Mouse (Mus musculus) kidney, embryonic 14.5 days (tissue): Measurements from ENCODE around the gene Orai1. TPM values are rescaled to one million over a fixed set of nuclear protein-coding genes. Genes with fewer than 3 reads are reported as not detected.
A peak's percentile ranks its signal among the peaks of the same experiment; 100 is the strongest.

Source experiments
- ATAC-seq: fragments of 200-750 bp; cut with Nextera tagmentation; 2 replicates; pipeline ENCODE4 v1.8.0; 2017; ENCODE audit warnings: moderate number of reproducible peaks, mild to moderate bottlenecking, moderate TSS enrichment, moderate library complexity; ENCODE audit not compliant: low FRiP score, low TSS enrichment
- H3K27ac ChIP-seq: fragments of 300-500 bp; sonication (generic); 2 replicates; pipeline ENCODE4 v1.5.1; 2014; ENCODE audit warnings: low read depth, mild to moderate bottlenecking, low read length, moderate library complexity, mixed read lengths
- H3K27me3 ChIP-seq: fragments of 300-500 bp; sonication (generic); 2 replicates; pipeline ENCODE4 v1.6.1; 2014; ENCODE audit warnings: mild to moderate bottlenecking, low read length; ENCODE audit not compliant: control insufficient read depth, insufficient read depth
- H3K36me3 ChIP-seq: fragments of 300-500 bp; sonication (generic); 2 replicates; pipeline ENCODE4 v1.6.1; 2014; ENCODE audit warnings: low read length, mixed read lengths; ENCODE audit not compliant: control insufficient read depth, insufficient read depth
- H3K4me1 ChIP-seq: fragments of 300-500 bp; sonication (generic); 2 replicates; pipeline ENCODE4 v1.6.1; 2014; ENCODE audit warnings: low read length, mixed read lengths; ENCODE audit not compliant: control insufficient read depth, insufficient read depth
- H3K4me2 ChIP-seq: fragments of 300-500 bp; sonication (generic); replicated peaks from 2 replicates; pipeline ENCODE4 v1.6.1; 2014; ENCODE audit warnings: low read depth, mild to moderate bottlenecking, low read length
- H3K4me3 ChIP-seq: fragments of 300-500 bp; sonication (generic); 2 replicates; pipeline ENCODE4 v1.5.1; 2014; ENCODE audit warnings: mild to moderate bottlenecking, low read length
- H3K9ac ChIP-seq: fragments of 300-500 bp; sonication (generic); 2 replicates; pipeline ENCODE4 v1.6.1; 2014; ENCODE audit warnings: low read depth, mild to moderate bottlenecking, low read length, moderate library complexity
- H3K9me3 ChIP-seq: fragments of 300-500 bp; sonication (generic); 2 replicates; pipeline ENCODE4 v1.6.1; 2016; ENCODE audit warnings: low read length; ENCODE audit not compliant: control insufficient read depth
- WGBS: fragments of 180-500 bp; shearing (Covaris S2); extraction: QIAGEN DNeasy Blood & Tissue Kit; methylation state at CpG from one replicate; pipeline ENCODE4 v1.1.7; 2014; 5-methylcytosine and 5-hydroxymethylcytosine counted together
- polyA plus RNA-seq: library from polyadenylated mRNA; unstranded; fragments of >200 nt; fragmentation: Nextera tagmentation; extraction: Ambion mirVana; gene quantifications from 2 replicates; pipeline ENCODE4 v1.2.1, GENCODE M21; 2014

The Orai1 gene
- polyA plus RNA-seq, 1 experiment from 2014 or later = 21.5 TPM

DNA sequence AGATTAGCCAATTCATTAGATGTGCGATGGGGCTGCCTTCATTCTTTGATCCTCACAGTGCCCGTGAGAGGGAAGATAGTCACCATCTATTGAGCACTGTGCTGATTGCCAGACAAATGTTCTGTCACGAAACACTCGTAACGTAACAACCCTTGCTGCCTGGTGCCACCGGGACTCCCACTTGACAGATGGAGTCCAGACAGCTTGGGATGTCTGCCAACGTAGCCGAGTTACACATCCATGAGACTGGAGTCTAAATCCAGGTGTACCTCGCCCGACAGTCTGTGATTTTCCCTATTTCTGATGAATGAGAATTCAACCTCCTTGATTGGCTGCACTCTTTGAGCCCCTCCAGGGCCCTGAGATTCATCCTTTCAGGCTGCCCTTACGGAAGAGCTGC, 5.0 kb upstream of the Orai1 start:
- Histone ChIP-seq H3K9me3 (no peaks in the 10 kb centered on the region), H3K4me1 (peaks cover 3% of the 10 kb centered on the region; the same call in 1 of the 2 replicates), H3K27ac (no peak overlapping the region), H3K36me3 (no peaks in the 10 kb centered on the region), H3K27me3 (no peaks in the 10 kb centered on the region), H3K4me3 (no peak overlapping the region), H3K9ac (no peak overlapping the region), H3K4me2 (no peak overlapping the region)
- no peak for ATAC-seq
- WGBS = 59% methylated on average over 11 of the region's 11 CpGs

DNA sequence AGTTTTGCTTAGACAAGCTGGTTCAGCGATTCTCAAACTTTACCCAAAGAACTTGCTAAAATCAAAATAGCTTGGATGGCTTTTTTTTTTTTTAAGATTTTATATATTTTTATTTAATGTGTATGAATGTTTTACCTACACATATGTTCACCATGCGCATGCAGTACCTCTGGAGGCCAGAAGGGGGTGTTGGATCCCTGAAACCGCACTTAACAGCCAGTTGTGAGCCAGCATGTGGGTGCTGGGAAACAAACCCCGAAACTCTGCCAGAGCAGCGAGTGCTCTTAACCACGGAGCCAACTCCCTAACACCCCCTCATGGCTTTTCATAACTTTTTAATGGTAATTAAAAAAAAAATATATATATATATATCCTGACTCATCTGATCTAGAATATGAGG, 4.1 kb upstream of the Orai1 start:
- no peak overlapping the region for H3K4me3 ChIP-seq
- WGBS = 94% methylated on average over 6 of the region's 6 CpGs
- no peaks in the 10 kb centered on the region for H3K9me3 ChIP-seq
- H3K27ac ChIP-seq = no peak overlapping the region
- no peak overlapping the region for H3K4me2 ChIP-seq
- ATAC-seq = no peak
- H3K4me1 ChIP-seq = peaks cover 7% of the 10 kb centered on the region
- H3K36me3 ChIP-seq = no peaks in the 10 kb centered on the region
- no peak overlapping the region for H3K9ac ChIP-seq
- no peaks in the 10 kb centered on the region for H3K27me3 ChIP-seq

DNA sequence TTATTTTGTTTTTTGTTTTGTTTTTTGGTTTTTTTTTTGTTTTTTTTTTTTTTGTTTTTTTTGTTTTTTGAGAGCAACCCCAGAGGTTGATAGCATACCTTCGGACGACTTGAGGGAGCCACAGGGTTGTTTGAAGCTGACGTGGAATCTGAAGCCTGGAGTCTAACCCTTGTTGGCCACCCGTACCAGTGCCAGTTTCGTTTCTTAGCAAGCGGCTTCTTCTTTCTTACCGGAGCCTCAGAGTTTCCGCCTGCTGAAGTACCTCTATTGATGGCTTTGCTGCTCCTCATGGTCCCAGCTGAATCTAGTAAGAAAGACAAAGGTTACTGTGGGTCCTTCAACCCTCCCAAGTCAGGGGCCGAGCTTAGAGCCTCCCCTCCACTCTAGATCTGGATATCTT, 3.2 kb upstream of the Orai1 start:
- Histone ChIP-seq H3K4me3 (no peak overlapping the region), H3K4me2 (no peak overlapping the region), H3K9me3 (no peaks in the 10 kb centered on the region), H3K36me3 (no peaks in the 10 kb centered on the region), H3K4me1 (peaks cover 16% of the 10 kb centered on the region), H3K27me3 (no peaks in the 10 kb centered on the region), H3K27ac (no peak overlapping the region), H3K9ac (no peak overlapping the region)
- ATAC-seq = no peak
- WGBS = 94% methylated on average over 9 of the region's 9 CpGs

DNA sequence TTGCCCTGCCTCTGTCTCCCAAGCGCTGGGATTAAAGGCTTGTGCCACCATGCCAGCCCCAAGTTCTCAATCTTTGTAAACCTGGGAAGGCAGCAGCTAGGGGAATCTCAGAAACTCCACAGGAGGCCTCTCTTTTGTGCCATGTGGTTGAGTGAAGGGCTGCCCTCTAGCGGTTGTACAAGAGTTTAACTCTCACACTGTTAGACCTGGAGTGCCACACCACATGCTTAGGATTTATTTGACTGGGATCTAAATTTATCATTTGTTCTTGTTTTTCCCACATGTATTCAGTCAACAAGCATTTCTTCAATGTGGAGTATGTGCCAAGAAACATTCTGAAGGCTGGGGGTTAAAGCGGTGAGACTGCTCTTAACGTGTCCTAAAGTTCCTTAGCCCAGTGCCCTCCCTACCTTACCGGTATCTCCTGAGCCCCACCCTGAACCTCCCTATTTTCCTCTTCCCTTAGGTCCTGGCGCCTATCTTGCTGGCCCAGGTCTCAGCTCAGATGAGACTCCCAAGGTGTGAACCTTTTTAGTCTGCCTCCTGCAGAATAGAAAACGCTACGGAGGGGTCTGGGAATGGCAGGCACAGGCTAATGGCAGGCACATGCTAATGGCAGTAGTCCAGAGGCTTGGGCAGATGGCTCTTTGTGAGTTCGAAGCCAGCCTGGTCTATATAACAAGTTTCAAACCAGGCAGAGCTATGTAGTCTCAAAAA, 1.1 kb upstream of the Orai1 start:
- H3K27me3 ChIP-seq = no peaks in the 10 kb centered on the region
- no peaks in the 10 kb centered on the region for H3K9me3 ChIP-seq
- no peaks in the 10 kb centered on the region for H3K36me3 ChIP-seq
- 51% methylated on average over 9 of the region's 9 CpGs for WGBS
- peaks cover 26% of the 10 kb centered on the region for H3K4me1 ChIP-seq
- no peak overlapping the region for H3K9ac ChIP-seq
- no peak overlapping the region for H3K27ac ChIP-seq
- no peak overlapping the region for H3K4me3 ChIP-seq
- ATAC-seq = no peak
- no peak overlapping the region for H3K4me2 ChIP-seq

DNA sequence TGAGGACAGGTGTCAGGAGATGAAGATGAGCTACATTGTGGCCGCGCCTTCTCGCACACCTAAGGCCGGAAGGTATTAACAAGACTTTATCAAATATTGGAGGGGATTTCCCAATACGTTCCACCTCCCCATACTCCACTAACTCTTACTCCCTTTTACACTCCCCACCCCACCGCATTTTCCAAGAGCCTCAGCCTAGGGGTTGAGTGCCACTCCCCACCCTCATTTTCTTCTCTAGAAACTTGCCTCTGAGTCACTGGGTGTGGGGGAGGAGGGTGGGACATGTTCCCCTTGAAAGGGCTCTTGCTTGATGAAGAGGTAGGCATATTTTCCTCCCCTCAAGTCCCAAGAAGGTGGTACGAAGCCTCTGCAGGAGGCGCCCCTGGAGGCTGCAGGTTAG, 1.0 kb downstream of the Orai1 start:
- peak overlapping the region; percentile 81 for H3K9ac ChIP-seq
- no peaks in the 10 kb centered on the region for H3K9me3 ChIP-seq
- H3K4me3 ChIP-seq = peak overlapping the region; percentile 80
- no peaks in the 10 kb centered on the region for H3K27me3 ChIP-seq
- peak overlapping the region; percentile 95; the same call in 1 of the 2 replicates for H3K27ac ChIP-seq
- H3K4me1 ChIP-seq = peaks cover 26% of the 10 kb centered on the region
- H3K36me3 ChIP-seq = no peaks in the 10 kb centered on the region
- peak; percentile 4; the same call in 1 of the 2 replicates for ATAC-seq
- 9% methylated on average over 8 of the region's 8 CpGs for whole genome bisulfite sequencing
- H3K4me2 ChIP-seq = peak overlapping the region; percentile 62

DNA sequence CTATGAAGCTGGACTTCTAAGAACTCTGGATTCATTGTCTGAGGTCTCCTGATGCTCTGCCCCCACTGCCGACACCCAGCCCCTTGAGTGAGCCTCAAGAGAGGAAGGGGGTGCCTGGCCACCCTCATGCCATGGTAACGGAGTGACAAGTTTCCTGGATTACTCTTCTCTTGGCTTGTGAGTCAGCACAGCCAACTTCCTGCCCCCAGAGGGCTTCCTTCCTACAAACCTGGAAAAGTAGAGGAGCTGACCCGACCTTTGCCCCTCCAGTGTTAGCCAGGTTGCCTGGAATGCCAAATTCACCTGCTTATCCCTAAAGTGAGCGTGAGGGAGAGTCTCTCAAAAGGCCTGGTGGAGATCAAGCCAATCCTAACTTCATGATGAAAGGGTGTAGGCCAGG, 2.6 kb downstream of the Orai1 start:
- Histone ChIP-seq H3K27me3 (no peaks in the 10 kb centered on the region), H3K9me3 (no peaks in the 10 kb centered on the region), H3K9ac (no peak overlapping the region), H3K4me1 (peaks cover 26% of the 10 kb centered on the region), H3K4me2 (no peak overlapping the region), H3K27ac (no peak overlapping the region), H3K36me3 (no peaks in the 10 kb centered on the region), H3K4me3 (no peak overlapping the region)
- WGBS = 84% methylated on average over 4 of the region's 4 CpGs
- no peak for ATAC-seq

DNA sequence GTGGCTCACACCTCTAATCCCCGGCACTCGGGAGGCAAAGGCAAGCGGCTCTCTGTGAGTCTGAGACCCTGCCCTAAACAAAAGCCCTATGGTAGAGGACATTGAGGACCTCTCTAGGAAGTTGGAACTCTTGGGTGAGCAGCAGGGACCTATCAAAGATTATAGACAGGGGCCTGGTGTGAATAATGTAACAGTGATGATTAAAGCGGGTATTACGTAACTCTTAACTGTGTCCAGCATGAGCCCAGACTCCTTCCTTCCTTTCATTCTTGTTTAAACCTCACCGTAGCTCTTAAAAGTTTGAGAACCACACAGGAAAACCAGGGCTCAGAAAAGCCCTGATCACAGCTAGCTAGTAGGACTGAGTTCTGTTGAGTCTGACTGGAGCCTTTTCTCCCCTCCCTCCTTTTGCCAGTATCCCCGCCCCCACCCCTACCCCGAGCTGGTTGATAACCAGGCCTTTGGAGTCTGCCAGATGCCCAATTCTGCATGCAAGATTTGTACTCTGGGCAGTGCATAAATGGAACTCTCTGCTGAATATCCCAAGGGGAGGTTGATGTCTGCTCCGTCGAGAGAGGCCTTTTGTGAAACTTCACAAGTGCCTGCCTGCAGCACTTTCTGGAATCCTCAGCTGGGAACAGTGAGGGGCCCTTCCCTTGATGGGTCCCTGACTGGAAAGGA, 4.6 kb downstream of the Orai1 start:
- Histone ChIP-seq H3K4me2 (no peak overlapping the region), H3K36me3 (no peaks in the 10 kb centered on the region), H3K27ac (no peak overlapping the region), H3K9ac (no peak overlapping the region), H3K9me3 (no peaks in the 10 kb centered on the region), H3K4me1 (peaks cover 24% of the 10 kb centered on the region), H3K4me3 (no peak overlapping the region), H3K27me3 (no peaks in the 10 kb centered on the region)
- 64% methylated on average over 10 of the region's 10 CpGs for WGBS
- no peak for ATAC-seq

DNA sequence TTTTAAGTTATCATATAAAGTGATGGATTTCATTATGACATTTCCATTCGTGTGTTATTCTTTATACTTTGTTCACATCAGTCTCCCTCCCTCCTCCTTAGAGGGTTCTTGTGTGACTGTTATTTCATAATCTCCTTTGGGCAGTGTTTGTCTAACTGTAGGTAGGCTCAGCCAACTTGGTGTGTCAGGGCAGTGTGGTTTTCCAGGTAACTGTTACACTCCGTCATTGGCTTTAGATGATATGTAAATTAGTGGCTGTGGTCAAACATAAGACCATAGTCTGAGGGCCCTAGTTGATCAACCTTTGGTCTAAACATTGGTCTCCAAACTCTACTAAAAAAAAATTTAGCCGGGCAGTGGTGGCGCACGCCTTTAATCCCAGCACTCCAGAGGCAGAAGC, 5.6 kb downstream of the Orai1 start:
- no peaks in the 10 kb centered on the region for H3K27me3 ChIP-seq
- H3K36me3 ChIP-seq = no peaks in the 10 kb centered on the region
- no peak overlapping the region for H3K9ac ChIP-seq
- ATAC-seq = no peak
- peaks cover 29% of the 10 kb centered on the region for H3K4me1 ChIP-seq
- no peak overlapping the region for H3K27ac ChIP-seq
- no peak overlapping the region for H3K4me2 ChIP-seq
- WGBS = 93% methylated on average over 5 of the region's 5 CpGs
- H3K4me3 ChIP-seq = no peak overlapping the region
- H3K9me3 ChIP-seq = no peaks in the 10 kb centered on the region

DNA sequence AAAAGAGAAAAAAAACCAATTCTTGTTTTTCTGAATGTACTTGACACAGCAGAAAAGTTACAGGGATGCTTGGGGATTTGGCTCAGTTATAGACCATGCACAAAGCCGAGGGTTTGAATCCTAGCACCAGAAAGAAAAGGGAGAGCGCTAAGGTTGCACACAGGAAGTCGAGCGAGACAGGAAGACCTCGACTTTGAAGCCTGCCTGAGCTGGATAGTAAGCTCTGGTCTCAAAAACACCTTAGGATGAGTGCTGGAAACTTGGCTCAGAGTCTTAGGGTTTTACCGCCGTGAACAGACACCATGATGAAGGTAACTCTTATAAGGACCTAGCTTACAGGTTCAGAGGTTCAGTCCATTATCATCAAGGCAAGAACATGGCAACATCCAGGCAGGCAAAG, 6.6 kb downstream of the Orai1 start:
- no peak for ATAC-seq
- no peak overlapping the region for H3K27ac ChIP-seq
- WGBS = 87% methylated on average over 7 of the region's 7 CpGs
- H3K4me3 ChIP-seq = no peak overlapping the region
- no peak overlapping the region for H3K4me2 ChIP-seq
- H3K36me3 ChIP-seq = no peaks in the 10 kb centered on the region
- H3K9me3 ChIP-seq = no peaks in the 10 kb centered on the region
- H3K4me1 ChIP-seq = peaks cover 23% of the 10 kb centered on the region
- H3K27me3 ChIP-seq = no peaks in the 10 kb centered on the region
- H3K9ac ChIP-seq = no peak overlapping the region
